In genomic region chr10:118998966-118999365, GRCm38 (mm10) we compare ENCODE assay signal across 25 mouse cellular contexts.
"Had no signal": no experiment of that assay in that cellular context is flagged by ENCODE, and none has a peak within 500 bp of the region (broad histone marks: within the 10 kb centered on the region; RNA-seq: fewer than 3 reads in every experiment).

No protein-coding gene starts in this region.

- H3K36me3 ChIP-seq: heart, embryonic 13.5 days; heart, embryonic 15.5 days; hindbrain, embryonic 12.5 days; intestine, embryonic 15.5 days; limb, embryonic 13.5 days; limb, embryonic 15.5 days; liver, embryonic 12.5 days had no signal

- H3K27me3 ChIP-seq: heart, embryonic 13.5 days; heart, embryonic 15.5 days; hindbrain, embryonic 12.5 days; intestine, embryonic 15.5 days; limb, embryonic 13.5 days; limb, embryonic 15.5 days; liver, embryonic 12.5 days had no signal

- H3K4me3 ChIP-seq: heart, embryonic 13.5 days; heart, embryonic 15.5 days; hindbrain, embryonic 12.5 days; intestine, embryonic 15.5 days; limb, embryonic 13.5 days; limb, embryonic 15.5 days; liver, embryonic 12.5 days had no signal

- H3K9me3 ChIP-seq: heart, embryonic 13.5 days; heart, embryonic 15.5 days; hindbrain, embryonic 12.5 days; intestine, embryonic 15.5 days; limb, embryonic 13.5 days; limb, embryonic 15.5 days; liver, embryonic 12.5 days had no signal

- H3K4me2 ChIP-seq: heart, embryonic 11.5 days; heart, embryonic 13.5 days; heart, embryonic 15.5 days; hindbrain, embryonic 12.5 days; hindbrain, embryonic 14.5 days; intestine, embryonic 15.5 days; limb, embryonic 13.5 days; limb, embryonic 15.5 days; liver, embryonic 12.5 days had no signal

- ATAC-seq: hindbrain, embryonic 16.5 days; inflammation-experienced regulatory T-cells, adult 6 months; intestine, embryonic 15.5 days; intestine, postnatal 0 days; liver, embryonic 12.5 days had no signal

- H3K9ac ChIP-seq: heart, embryonic 13.5 days; heart, embryonic 15.5 days; hindbrain, embryonic 12.5 days; hindbrain, embryonic 14.5 days; intestine, embryonic 15.5 days; limb, embryonic 13.5 days; limb, embryonic 15.5 days; liver, embryonic 12.5 days; liver, embryonic 14.5 days had no signal

- DNase-seq: gastrocnemius, postnatal 14 days; gastrocnemius, postnatal 36 days; heart, adult 18-20 months; heart, postnatal 14 days; heart, postnatal 36 days; kidney, adult 18-20 months; kidney, adult 8-10 months; kidney, postnatal 10 days; kidney, postnatal 36 days; layer of hippocampus, adult 9-11 months; layer of hippocampus, postnatal 36 days; left cerebral cortex, postnatal 4 days had no signal

- H3K27ac ChIP-seq: heart, embryonic 13.5 days; heart, embryonic 15.5 days; hindbrain, embryonic 12.5 days; hindbrain, embryonic 14.5 days; intestine, embryonic 15.5 days; limb, embryonic 13.5 days; limb, embryonic 15.5 days; liver, embryonic 12.5 days; liver, embryonic 14.5 days had no signal

- H3K4me1 ChIP-seq: heart, embryonic 13.5 days; heart, embryonic 15.5 days; hindbrain, embryonic 12.5 days; intestine, embryonic 15.5 days; liver, embryonic 12.5 days had no signal
